Mouse (Mus musculus) cerebellum, postnatal 36 days (tissue): ENCODE measurements around the gene Arl8b.

Experiments used
- DNase-seq, 2 experiments: peaks; one replicate each; pipeline ENCODE4 v3.0.0; 2021 to 2022; ENCODE audit warnings: mixed read lengths in 2 of 2

Arl8b gene

GRCm38 (mm10) chr6:108785551-108785950 lies 2.7 kb downstream of the Arl8b start:
- no peak for DNase-seq

DNA sequence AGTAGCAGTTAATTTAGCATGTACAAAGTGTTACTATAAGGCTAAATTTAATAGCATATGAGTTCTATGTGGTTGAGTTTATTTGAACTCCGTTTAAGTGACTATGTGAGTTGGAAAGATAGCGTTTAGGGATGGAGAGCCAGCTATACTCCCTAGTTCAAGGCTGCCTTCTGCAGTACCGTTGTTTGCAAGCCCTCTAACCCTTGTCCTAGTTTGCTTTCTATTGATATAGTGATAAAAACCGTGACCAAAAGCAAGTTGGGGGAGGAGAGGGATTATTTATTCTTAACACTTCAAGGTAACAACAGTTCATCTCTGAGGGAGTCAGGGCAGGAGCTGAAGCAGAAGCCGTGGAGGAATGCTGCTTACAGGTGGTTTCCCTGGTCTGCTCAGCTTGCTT lies 8.6 kb downstream of the Arl8b start:
- no peak for DNase-seq

GRCm38 (mm10) chr6:108795912-108796311 lies 13.0 kb downstream of the Arl8b start:
- DNase-seq: no peak

GRCm38 (mm10) chr6:108796706-108797105 lies 13.8 kb downstream of the Arl8b start:
- no peak for DNase-seq

- peak; percentile 29 to 32 for DNase-seq
These were observed 22.3 kb downstream of the Arl8b start for GRCm38 (mm10) chr6:108805194-108805593.

GRCm38 (mm10) chr6:108805871-108806270 lies 23.0 kb downstream of the Arl8b start:
- no peak for DNase-seq

- no peak for DNase-seq
These were observed 24.5 kb downstream of the Arl8b start for GRCm38 (mm10) chr6:108807446-108807845.

GRCm38 (mm10) chr6:108808786-108809185 lies 25.9 kb downstream of the Arl8b start:
- DNase-seq: no peak

DNA sequence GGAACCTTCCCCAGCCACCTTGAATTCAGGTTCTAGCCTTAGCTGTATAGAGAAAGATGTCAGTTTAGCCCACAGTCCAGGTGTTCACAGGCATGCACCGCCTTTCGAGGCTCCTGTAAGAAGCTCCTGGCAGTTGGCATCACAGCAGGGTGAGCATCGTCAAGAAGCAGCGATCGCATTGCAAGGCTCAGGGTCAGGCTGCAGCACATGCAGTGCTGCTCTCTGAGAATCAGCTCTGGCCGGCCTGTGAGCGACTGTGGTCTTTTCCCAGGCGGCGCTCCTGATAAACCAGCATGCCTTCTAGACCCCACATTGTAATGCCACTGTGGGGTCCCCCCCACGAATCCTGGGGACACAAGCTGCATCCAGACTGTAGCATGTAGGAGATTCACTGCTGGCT lies 27.3 kb downstream of the Arl8b start:
- DNase-seq: peak; percentile 31 to 38

DNA sequence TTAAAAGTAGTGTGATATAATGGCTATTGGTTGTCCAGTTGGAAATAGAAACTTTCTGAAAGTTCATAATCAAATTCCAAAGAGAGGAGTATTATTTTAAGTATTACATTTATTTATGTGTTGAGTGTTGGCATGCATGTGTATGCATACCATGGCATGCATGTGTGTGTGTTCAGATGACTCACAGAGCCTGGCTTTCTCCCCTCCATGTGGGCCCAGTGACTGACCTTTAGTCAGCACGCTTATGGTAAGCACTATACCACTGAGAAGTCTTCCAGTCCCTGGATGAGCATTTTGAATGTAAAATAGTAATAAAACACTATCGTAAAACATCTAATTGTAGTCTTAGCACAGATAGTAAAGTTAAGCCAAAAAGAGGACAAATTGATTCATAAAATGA lies 29.2 kb downstream of the Arl8b start:
- no peak for DNase-seq

GRCm38 (mm10) chr6:108817510-108817909 lies 34.6 kb downstream of the Arl8b start:
- no peak for DNase-seq

GRCm38 (mm10) chr6:108824816-108825545 lies 42.1 kb downstream of the Arl8b start:
- no peak for DNase-seq

- no peak for DNase-seq
These were observed 43.2 kb downstream of the Arl8b start for GRCm38 (mm10) chr6:108826070-108826469.

DNA sequence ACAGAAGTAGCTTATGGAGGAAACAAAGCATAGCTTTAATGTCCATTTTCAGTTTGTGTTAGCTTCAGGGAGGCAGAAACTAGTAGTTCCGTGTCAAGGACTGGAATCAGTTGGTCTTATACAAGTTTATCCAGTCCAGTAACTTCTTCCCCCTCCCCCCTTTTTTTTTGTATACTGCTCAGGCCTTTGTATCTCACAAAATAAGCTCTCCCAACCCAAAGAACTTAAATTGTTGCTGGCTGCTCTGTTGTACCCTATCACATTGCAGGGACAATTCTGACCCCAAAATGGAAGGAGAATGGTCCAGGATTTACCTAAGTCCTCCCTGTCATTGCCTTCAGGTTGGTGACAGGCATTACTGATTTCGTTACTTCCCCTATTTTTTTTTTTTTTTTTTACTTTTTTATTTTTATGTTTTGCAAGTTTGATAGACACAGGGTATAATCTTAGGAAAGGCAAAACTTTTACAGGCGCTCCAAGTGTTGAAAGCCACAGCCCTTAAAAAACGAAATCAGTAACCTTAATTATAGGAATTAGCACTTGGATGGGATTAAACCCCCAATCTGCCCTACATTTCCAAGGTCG lies 44.5 kb downstream of the Arl8b start:
- no peak for DNase-seq

DNA sequence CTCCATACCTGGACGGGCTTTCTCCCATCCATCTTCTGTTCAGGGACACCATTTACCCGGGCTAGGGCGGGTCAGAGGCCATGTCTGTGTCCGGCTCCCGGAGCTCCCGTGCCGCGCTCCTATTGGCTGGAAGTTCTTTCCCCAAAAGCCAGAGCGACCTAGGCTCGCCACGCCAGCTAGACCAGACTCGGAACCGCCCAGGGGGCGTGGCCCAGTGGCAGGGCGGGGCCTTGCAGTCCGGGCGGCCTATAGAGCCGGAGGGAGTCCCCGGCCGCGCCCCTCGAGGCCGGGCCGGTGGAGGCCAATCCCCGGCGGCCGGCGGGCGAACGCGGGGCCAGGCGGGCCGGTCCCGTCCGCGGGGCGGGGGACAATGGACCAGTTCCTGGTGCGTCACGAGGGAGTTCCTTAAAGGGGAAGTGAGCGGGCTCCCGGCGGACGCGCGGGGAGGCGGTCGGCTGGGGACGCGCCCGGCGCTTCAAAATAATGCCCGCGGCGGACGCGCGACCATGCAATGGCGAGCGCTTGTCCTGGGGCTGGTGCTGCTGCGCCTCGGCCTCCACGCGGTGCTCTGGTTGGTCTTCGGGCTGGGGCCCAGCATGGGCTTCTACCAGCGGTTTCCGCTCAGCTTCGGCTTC lies 45.5 kb downstream of the Arl8b start, which contains the start of gene Edem1:
Gene Edem1, plus strand, starts transcription at position 408 of the 635 bp plus-strand sequence.
- peak; percentile 89 to 95 for DNase-seq

DNA sequence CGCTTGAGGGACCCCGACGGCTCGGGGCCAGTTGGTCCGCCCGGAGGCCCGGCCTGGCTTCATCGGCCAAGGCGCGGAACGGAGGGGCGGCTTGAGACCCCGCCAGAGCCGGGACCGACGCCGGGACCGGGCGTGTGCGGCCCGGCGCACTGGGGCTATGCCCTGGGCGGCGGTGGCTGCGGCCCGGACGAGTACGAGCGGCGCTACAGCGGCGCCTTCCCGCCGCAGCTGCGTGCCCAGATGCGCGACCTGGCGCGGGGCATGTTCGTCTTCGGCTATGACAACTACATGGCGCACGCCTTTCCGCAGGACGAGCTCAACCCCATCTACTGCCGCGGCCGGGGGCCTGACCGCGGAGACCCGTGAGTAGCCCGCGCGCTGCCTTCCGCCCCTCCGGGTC lies 46.0 kb downstream of the Arl8b start:
- peak; percentile 25 to 32 for DNase-seq

DNA sequence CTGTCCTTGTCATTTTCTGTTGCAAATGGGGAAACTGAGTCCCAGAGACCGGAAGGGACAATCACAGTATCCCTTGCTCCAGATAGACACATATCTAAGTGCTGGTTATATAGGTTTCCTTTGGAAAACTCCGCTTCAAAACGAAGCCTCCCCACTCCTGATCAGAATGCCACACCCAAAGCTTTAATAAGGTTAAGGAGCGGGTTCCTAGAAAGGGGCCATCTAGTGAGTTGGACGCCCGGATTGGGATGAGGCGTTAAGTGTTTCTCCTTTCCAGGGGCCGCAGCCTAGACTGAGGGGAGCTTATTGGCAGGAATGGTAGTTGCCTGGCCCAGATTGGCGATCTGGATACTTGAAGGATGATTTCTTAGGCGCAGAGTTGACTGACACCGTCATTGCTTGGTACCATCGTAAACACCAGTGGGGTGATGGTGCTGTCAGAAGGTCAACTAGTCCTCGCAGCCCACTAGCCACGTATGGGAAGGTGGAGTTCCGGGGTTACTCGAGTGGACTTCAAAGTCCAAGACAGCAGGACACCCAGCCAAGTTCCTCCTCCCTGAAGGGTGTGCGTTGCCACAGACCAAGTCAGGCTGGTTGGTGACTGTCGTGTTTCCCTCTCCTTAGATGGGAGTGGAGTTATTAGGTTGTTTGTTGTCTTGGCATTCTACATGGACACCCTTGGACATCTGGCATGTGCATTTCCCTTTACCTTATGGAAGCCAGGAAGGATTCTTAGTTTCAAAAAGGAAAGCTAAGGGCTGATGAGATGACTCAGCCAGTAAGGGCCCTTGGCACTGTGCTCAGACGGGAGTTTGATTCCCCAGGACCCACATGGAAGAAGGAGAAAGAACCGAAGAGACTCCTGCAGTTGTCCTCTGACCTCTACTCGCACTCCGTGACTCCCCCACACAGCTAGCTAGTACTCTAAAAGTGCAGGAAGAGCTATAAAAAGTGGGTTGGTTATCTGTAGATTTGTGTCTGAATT lies 46.8 kb downstream of the Arl8b start:
- DNase-seq: no peak

DNA sequence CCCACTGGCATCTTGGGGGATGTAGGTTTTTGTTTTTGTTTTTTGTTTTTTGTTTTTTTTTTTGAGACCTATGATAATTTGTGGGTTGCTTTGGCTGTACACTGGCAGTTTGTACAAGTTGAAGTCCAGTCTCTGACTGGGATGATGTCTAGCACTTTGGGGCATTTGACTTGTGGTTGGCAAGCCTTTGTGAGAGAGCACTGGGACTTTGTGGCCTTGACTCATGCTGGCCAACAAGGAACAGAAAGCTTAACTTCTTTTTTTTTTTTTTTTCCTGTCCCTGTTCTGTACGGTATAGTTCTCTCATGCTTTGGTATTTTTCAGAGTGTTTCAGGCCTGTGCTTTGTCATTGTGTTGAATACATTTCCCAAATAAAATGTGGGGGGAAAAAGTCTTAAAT lies 49.3 kb downstream of the Arl8b start:
- no peak for DNase-seq

DNA sequence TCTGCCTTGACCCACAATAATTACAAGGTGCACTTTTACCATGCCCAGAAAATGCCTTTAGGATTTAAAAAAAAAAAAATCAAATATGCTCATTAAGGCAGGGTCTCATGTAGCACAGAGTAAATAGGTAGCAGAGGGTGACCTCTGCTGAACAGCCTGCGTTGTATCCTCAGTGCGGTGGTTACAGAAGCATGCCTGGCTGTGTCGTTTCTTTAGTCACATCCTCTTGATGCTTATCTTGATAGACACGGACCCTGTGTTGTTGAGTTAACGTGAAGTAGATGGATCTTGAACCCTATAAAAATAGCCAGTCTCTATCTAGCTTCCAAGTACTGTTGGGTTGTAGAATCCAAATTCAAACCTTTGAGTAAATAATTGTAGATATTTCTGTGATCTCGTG lies 50.1 kb downstream of the Arl8b start:
- DNase-seq: no peak

DNA sequence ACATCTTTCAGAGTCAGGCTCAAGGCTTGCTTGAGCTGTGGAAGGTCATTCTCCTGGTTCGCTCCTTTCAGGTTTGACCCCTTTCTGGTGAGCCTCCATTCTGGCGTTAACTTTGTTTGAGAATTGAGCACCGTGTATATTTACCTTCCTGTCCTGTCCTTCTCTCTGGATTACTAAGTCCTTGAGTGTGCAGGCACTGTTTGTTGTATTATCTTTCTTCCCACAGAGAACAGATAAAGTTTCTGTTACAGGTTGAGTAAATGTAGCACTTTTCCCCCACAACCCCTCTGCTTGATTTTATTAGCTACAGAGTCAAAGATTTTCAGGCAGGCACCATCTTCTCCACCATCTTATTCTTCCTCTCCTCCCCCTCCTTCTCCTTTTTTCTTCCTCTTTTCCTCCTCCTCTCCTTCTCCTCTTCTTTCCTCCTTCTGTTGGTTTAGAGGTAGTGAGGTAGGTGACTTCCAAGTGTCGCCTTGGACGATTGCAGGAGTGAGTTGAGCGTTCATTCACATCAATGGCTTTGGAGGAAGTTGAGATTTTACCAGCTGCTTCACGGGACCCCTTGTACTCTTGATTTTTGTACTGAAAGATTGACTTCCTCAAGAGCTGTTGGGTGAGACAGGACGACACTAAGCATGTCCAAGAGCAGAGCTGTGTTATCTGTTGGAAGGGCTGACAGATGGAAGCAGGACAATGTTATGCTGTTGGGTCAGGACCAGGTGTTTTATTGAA lies 51.2 kb downstream of the Arl8b start:
- DNase-seq: no peak

- no peak for DNase-seq
These were observed 53.1 kb downstream of the Arl8b start for GRCm38 (mm10) chr6:108835765-108836691.
